Mouse (Mus musculus) limb, embryonic 11.5 days (tissue): ENCODE measurements at regions not wholly inside any gene's neighbourhood (a gene's known extent, or its start where the extent isn't known, plus 50 kb on each side); places are given as distances from the start of the nearest gene placed in this dataset.

Experiments used
- ATAC-seq: fragments of 200-750 bp; cut with Nextera tagmentation; 2 replicates; pipeline ENCODE4 v1.8.0; 2017; ENCODE audit warnings: low read depth; ENCODE audit not compliant: insufficient number of reproducible peaks, low FRiP score, low TSS enrichment
- DNase-seq: peaks from one replicate; pipeline ENCODE4 v3.0.0-alpha.2; 2015; ENCODE audit warnings: low spot score
- H3K27ac ChIP-seq: fragments of 300-500 bp; sonication (generic); replicated peaks from 2 replicates; pipeline ENCODE4 v1.5.1; 2014; ENCODE audit warnings: low read depth, mild to moderate bottlenecking, low read length
- H3K27me3 ChIP-seq: fragments of 300-500 bp; sonication (generic); 2 replicates; pipeline ENCODE4 v1.6.1; 2014; ENCODE audit warnings: mild to moderate bottlenecking, low read length, mixed read lengths; ENCODE audit not compliant: control insufficient read depth, insufficient read depth
- H3K36me3 ChIP-seq: fragments of 300-500 bp; sonication (generic); 2 replicates; pipeline ENCODE4 v1.6.1; 2014; ENCODE audit warnings: mild to moderate bottlenecking, low read length, moderate library complexity, mixed read lengths; ENCODE audit not compliant: control insufficient read depth, insufficient read depth
- H3K4me1 ChIP-seq: fragments of 300-500 bp; sonication (generic); 2 replicates; pipeline ENCODE4 v1.6.1; 2014; ENCODE audit warnings: low read length, mixed read lengths; ENCODE audit not compliant: control insufficient read depth, insufficient read depth
- H3K4me2 ChIP-seq: fragments of 300-500 bp; sonication (generic); 2 replicates; pipeline ENCODE4 v1.6.1; 2014; ENCODE audit warnings: low read depth, mild to moderate bottlenecking, moderate library complexity; ENCODE audit not compliant: severe bottlenecking
- H3K4me3 ChIP-seq: fragments of 300-500 bp; sonication (generic); 2 replicates; pipeline ENCODE4 v1.5.1; 2014; ENCODE audit warnings: low read depth, low read length
- H3K9ac ChIP-seq: fragments of 300-500 bp; sonication (generic); 2 replicates; pipeline ENCODE4 v1.6.1; 2014; ENCODE audit warnings: mild to moderate bottlenecking, low read length
- H3K9me3 ChIP-seq: fragments of 300-500 bp; sonication (generic); 2 replicates; pipeline ENCODE4 v1.6.1; 2016; ENCODE audit warnings: low read length; ENCODE audit not compliant: control insufficient read depth
- WGBS: fragments of 180-500 bp; shearing (Covaris S2); extraction: QIAGEN DNeasy Blood & Tissue Kit; methylation state at CpG from one replicate; pipeline ENCODE4 v1.1.7; 2014; 5-methylcytosine and 5-hydroxymethylcytosine counted together

DNA sequence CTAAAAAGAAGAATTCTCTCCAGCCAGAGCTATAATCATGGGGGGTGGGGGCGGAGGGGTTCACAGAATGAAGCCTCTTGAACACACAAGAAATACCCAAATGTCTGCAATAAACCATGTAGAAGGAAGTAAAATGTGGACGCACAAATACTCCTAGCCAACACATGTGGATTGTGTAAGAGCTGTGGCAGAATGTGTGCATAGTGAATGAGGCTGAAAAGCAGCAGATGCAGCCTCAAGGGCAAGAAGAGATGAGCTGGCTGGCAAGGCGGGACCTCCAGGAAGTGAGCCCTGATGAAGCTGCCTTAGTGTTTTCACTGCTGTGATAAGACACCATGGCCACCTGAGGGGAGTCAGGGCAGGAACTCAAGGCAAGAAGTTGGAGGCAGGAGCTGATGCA lies 53.3 kb upstream of the Arhgap28 start:
- Histone ChIP-seq H3K4me2 (no peak overlapping the region), H3K36me3 (no peaks in the 10 kb centered on the region), H3K27me3 (no peaks in the 10 kb centered on the region), H3K4me1 (no peaks in the 10 kb centered on the region), H3K4me3 (no peak overlapping the region), H3K9me3 (no peaks in the 10 kb centered on the region), H3K9ac (no peak overlapping the region), H3K27ac (no peak overlapping the region)
- WGBS: 86% methylated on average over 3 of the region's 3 CpGs
- DNase-seq (no peak), ATAC-seq (no peak)

- ATAC-seq: no peak
- Histone ChIP-seq H3K27me3 (no peaks in the 10 kb centered on the region), H3K4me1 (no peaks in the 10 kb centered on the region), H3K4me2 (no peak overlapping the region), H3K9ac (no peak overlapping the region), H3K4me3 (no peak overlapping the region), H3K9me3 (no peaks in the 10 kb centered on the region), H3K36me3 (no peaks in the 10 kb centered on the region), H3K27ac (no peak overlapping the region)
- 84% methylated on average over 3 of the region's 3 CpGs for WGBS
- DNase-seq: no peak
These were observed 56.5 kb upstream of the Arhgap28 start for GRCm38 (mm10) chr17:68060455-68060854.

DNA sequence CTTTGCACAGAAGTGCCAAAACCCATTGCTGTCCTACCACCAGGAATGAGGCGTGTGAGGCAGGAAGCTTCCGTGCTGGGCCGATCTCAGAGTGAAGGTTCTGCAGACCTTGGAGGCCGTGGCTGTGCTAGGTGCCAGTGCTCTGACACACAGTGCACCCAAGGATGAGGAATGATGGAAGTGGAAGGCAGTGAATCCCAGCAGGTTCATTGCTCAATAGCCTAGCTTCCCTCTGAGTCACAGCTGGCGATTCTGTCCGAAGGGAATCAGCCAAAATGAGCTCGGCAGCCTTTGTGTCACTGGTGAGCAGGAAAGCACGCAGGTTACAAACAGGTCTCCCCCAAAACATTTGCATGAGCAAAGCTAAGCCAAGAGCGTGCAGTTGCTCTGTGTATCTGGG lies 61.8 kb upstream of the Arhgap28 start:
- Histone ChIP-seq H3K27me3 (no peaks in the 10 kb centered on the region), H3K4me2 (no peak overlapping the region), H3K4me3 (no peak overlapping the region), H3K27ac (no peak overlapping the region), H3K4me1 (no peaks in the 10 kb centered on the region), H3K9me3 (no peaks in the 10 kb centered on the region), H3K36me3 (no peaks in the 10 kb centered on the region), H3K9ac (no peak overlapping the region)
- 94% methylated on average over 9 of the region's 9 CpGs for WGBS
- ATAC-seq (no peak), DNase-seq (no peak)

- H3K9ac ChIP-seq: no peak overlapping the region
- no peaks in the 10 kb centered on the region for H3K4me1 ChIP-seq
- H3K4me3 ChIP-seq: no peak overlapping the region
- no peaks in the 10 kb centered on the region for H3K9me3 ChIP-seq
- no peak overlapping the region for H3K4me2 ChIP-seq
- H3K27ac ChIP-seq: no peak overlapping the region
- DNase-seq: no peak
- no peak for ATAC-seq
- no peaks in the 10 kb centered on the region for H3K36me3 ChIP-seq
- no peaks in the 10 kb centered on the region for H3K27me3 ChIP-seq
- 96% methylated on average over 2 of the region's 2 CpGs for WGBS
These were observed 62.3 kb upstream of the Arhgap28 start for GRCm38 (mm10) chr17:68066204-68066603.

GRCm38 (mm10) chr17:68069008-68069407 lies 65.1 kb upstream of the Arhgap28 start:
- Histone ChIP-seq H3K4me2 (no peak overlapping the region), H3K27ac (no peak overlapping the region), H3K27me3 (no peaks in the 10 kb centered on the region), H3K9me3 (no peaks in the 10 kb centered on the region), H3K36me3 (no peaks in the 10 kb centered on the region), H3K4me3 (no peak overlapping the region), H3K4me1 (no peaks in the 10 kb centered on the region), H3K9ac (no peak overlapping the region)
- ATAC-seq (no peak), DNase-seq (no peak)
- 75% methylated on average over 7 of the region's 7 CpGs for WGBS

DNA sequence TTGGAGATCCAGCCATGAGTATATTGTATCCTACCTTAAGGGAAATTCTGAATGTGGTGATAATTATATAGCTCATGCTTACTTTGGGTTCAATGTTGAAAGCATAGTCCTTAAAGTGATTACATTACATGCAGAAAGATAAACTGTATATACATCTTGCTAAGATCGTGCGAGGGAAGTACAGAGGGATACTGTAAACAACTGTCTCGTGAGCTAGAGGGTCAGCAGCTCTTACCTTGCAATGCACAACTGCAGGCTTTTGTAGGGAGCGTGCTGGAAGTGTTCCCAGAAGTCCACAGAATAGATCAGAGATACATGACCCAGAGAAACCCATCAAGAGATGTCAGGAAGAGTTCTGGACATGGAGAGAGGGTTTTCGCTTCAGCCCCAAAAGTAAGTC lies 65.6 kb upstream of the Arhgap28 start:
- WGBS: 91% methylated on average over 5 of the region's 5 CpGs
- ATAC-seq: no peak
- H3K9me3 ChIP-seq: no peaks in the 10 kb centered on the region
- no peaks in the 10 kb centered on the region for H3K36me3 ChIP-seq
- H3K27ac ChIP-seq: no peak overlapping the region
- H3K4me2 ChIP-seq: no peak overlapping the region
- no peak overlapping the region for H3K4me3 ChIP-seq
- H3K9ac ChIP-seq: no peak overlapping the region
- H3K4me1 ChIP-seq: no peaks in the 10 kb centered on the region
- H3K27me3 ChIP-seq: no peaks in the 10 kb centered on the region
- no peak for DNase-seq

DNA sequence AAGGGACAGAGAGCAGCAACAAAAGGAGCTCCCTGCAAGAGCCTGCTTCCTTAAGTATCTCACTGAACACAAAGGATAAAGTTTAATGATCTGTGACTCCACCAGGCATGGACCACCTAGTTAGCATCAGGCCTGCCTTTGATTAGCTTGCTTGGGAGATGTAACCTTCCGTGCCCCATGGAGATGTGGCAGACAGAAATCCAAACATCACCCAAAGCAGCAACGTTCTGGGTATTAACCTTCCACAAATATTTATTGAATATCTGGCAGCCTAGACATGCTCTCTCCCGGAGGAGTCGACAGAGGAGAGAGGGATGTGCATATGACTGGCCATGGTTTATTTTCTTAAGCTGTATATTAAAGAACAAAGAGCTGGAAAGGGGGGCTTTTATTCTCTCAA lies 67.6 kb upstream of the Arhgap28 start:
- no peaks in the 10 kb centered on the region for H3K36me3 ChIP-seq
- 20% methylated on average over 4 of the region's 4 CpGs for WGBS
- no peak overlapping the region for H3K4me3 ChIP-seq
- no peaks in the 10 kb centered on the region for H3K4me1 ChIP-seq
- H3K4me2 ChIP-seq: no peak overlapping the region
- no peak for ATAC-seq
- no peaks in the 10 kb centered on the region for H3K27me3 ChIP-seq
- peak; percentile 29 for DNase-seq
- H3K9ac ChIP-seq: no peak overlapping the region
- no peaks in the 10 kb centered on the region for H3K9me3 ChIP-seq
- no peak overlapping the region for H3K27ac ChIP-seq

- no peak for DNase-seq
- no peak overlapping the region for H3K4me3 ChIP-seq
- WGBS: 96% methylated on average over 2 of the region's 2 CpGs
- no peaks in the 10 kb centered on the region for H3K27me3 ChIP-seq
- no peak for ATAC-seq
- no peak overlapping the region for H3K4me2 ChIP-seq
- H3K4me1 ChIP-seq: no peaks in the 10 kb centered on the region
- H3K9me3 ChIP-seq: no peaks in the 10 kb centered on the region
- H3K36me3 ChIP-seq: no peaks in the 10 kb centered on the region
- H3K27ac ChIP-seq: no peak overlapping the region
- H3K9ac ChIP-seq: no peak overlapping the region
These were observed 71.8 kb upstream of the Arhgap28 start for GRCm38 (mm10) chr17:68075712-68076111.

- DNase-seq: no peak
- Histone ChIP-seq H3K4me3 (no peak overlapping the region), H3K9me3 (no peaks in the 10 kb centered on the region), H3K36me3 (no peaks in the 10 kb centered on the region), H3K27ac (no peak overlapping the region), H3K27me3 (no peaks in the 10 kb centered on the region), H3K4me2 (no peak overlapping the region), H3K9ac (no peak overlapping the region), H3K4me1 (no peaks in the 10 kb centered on the region)
- no peak for ATAC-seq
- WGBS: 72% methylated on average over 3 of the region's 3 CpGs
These were observed 74.8 kb upstream of the Arhgap28 start for GRCm38 (mm10) chr17:68078709-68079108.
